Mouse (Mus musculus) lung, adult 2 months (tissue): ENCODE results near the gene Aifm2.

Source experiments
- CTCF ChIP-seq: fragments of 200-500 bp; IDR thresholded peaks from 2 replicates; pipeline ENCODE4 v1.5.1; 2011; ENCODE audit warnings: mild to moderate bottlenecking, low read length, control low read depth; ENCODE audit not compliant: insufficient read depth
- POLR2A ChIP-seq: fragments of 200-500 bp; IDR thresholded peaks from 2 replicates; pipeline ENCODE4 v1.6.1; 2011; ENCODE audit warnings: low read depth, mild to moderate bottlenecking, control low read depth, low read length, borderline replicate concordance; ENCODE audit errors: extremely low read depth

- TF ChIP-seq CTCF (no peak), POLR2A (no peak)
Measured at GRCm38 (mm10) chr10:61704663-61705062, 10.4 kb upstream of the Aifm2 start.
